Mouse (Mus musculus): ENCODE measurements around the gene Sh3gl1. TPM values are rescaled to one million over a fixed set of nuclear protein-coding genes. Genes with fewer than 3 reads are reported as not detected.

Gene Sh3gl1
- polyA plus RNA-seq, 1 experiment: 248 TPM

- TF ChIP-seq POLR2A (IDR thresholded peaks at IDR 0.05; ENCODE audit: control insufficient read depth, extremely low read depth, insufficient read depth, low read length, poor library complexity) (no peak), CTCF (IDR thresholded peaks at IDR 0.05; ENCODE audit: borderline replicate concordance, control insufficient read depth, extremely low read depth, insufficient read depth, low read length, poor library complexity) (no peak)
- H3K4me1 ChIP-seq (replicated peaks; ENCODE audit: control insufficient read depth, insufficient read depth, low read length): peaks cover 16% of the 10 kb centered on the region
- DNase-seq: no peak
- no peaks in the 10 kb centered on the region for H3K36me3 ChIP-seq (ENCODE audit: control insufficient read depth, insufficient read depth, low read length)
- WGBS: 65% methylated on average over 13 of the region's 13 CpGs
- H3K4me3 ChIP-seq (ENCODE audit: control insufficient read depth, insufficient read depth, low read length): peak within 1 kb of the TSS; percentile 1; the same call in 1 of the 2 replicates
- H3K27me3 ChIP-seq (ENCODE audit: control insufficient read depth, insufficient read depth, low read length): no peaks in the 10 kb centered on the region
- no peak within 1 kb of the TSS for H3K27ac ChIP-seq (ENCODE audit: control insufficient read depth, insufficient read depth, low read length)
These were observed 30.9 kb downstream of the Sh3gl1 start, which contains the start of the genes Stap2 and Mpnd for GRCm38 (mm10) chr17:56005415-56006061. TSS of gene Stap2 (minus strand) at chr17:56005584. TSS of gene Mpnd (plus strand) at chr17:56005711.

DNA sequence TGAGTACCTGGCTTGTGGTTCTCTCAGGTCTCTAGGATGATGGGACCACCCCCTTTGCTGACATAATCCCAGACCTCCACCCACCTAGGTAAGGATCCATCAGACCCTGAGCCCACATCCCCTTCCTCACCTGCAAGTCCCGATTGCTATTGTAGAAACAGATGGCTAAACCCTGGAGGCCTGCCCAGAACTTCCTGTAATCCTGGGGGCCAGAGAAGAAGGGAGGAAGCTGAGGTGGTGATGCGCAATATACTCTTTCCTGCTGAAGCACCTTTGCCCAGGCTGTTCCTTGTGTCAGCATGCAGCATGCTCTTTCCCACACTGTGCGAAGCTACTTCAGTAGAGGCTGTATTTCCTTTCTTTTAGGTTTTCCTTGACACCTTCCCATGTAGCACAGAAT lies 33.4 kb downstream of the Sh3gl1 start:
- 39% methylated on average over 3 of the region's 3 CpGs for WGBS
- DNase-seq: no peak
- H3K4me3 ChIP-seq (ENCODE audit: control insufficient read depth, insufficient read depth, low read length): no peak overlapping the region

DNA sequence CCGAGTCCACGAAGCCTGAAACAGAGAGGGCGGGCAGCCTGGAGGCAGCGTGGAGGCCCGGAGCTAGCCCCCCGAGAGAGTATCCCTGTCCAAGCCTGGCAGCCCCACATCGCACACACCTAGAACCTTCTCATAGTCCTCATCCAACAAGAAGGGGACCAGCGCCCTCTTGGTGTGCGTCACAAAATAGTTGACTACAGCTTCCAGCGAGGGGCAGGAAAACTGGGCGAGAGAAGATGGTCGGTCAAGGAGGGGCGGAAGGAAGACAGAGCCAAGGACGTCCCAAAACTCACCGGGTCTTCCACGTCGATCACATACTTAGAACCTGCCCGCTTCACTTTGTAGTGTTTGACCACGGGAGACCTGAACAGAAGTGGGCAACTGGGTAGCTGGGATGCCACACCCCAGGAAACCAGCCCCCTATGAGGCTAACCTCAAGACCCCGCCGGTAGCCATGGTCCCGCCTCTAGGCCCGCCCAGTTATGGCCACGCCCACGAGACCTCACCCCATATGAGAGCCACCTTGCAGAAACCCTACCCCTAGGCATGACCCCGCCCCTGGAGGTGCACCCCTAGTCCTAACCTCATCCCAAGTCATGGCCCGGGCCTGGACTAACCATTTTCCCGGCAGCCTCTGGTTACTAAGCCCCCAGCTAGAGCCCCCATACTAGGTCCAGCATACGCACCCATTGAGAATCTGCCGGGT lies 36.5 kb downstream of the Sh3gl1 start:
- no peak overlapping the region for H3K4me3 ChIP-seq (ENCODE audit: control insufficient read depth, insufficient read depth, low read length)
- WGBS: 41% methylated on average over 30 of the region's 30 CpGs

More for the DNA sequence above, 33.4 kb downstream of the Sh3gl1 start:
- Histone ChIP-seq H3K4me1 (replicated peaks; ENCODE audit: control insufficient read depth, insufficient read depth, low read length) (0 out of 2 replicates have a peak, but pooled peaks cover 2% of the 10 kb centered on the region), H3K27ac (ENCODE audit: control insufficient read depth, insufficient read depth, low read length) (no peak overlapping the region), H3K27me3 (ENCODE audit: control insufficient read depth, insufficient read depth, low read length) (no peaks in the 10 kb centered on the region), H3K36me3 (ENCODE audit: control insufficient read depth, insufficient read depth, low read length) (no peaks in the 10 kb centered on the region)
- TF ChIP-seq POLR2A (IDR thresholded peaks at IDR 0.05; ENCODE audit: control insufficient read depth, extremely low read depth, insufficient read depth, low read length, poor library complexity): no peak
- no peak for TF ChIP-seq CTCF (IDR thresholded peaks at IDR 0.05; ENCODE audit: borderline replicate concordance, control insufficient read depth, extremely low read depth, insufficient read depth, low read length, poor library complexity)

GRCm38 (mm10) chr17:55996007-55996406 lies 40.4 kb downstream of the Sh3gl1 start:
- H3K27ac ChIP-seq (ENCODE audit: control insufficient read depth, insufficient read depth, low read length): no peak overlapping the region
- DNase-seq: no peak
- no peak overlapping the region for H3K4me3 ChIP-seq (ENCODE audit: control insufficient read depth, insufficient read depth, low read length)
- no peaks in the 10 kb centered on the region for H3K27me3 ChIP-seq (ENCODE audit: control insufficient read depth, insufficient read depth, low read length)
- TF ChIP-seq POLR2A (IDR thresholded peaks at IDR 0.05; ENCODE audit: control insufficient read depth, extremely low read depth, insufficient read depth, low read length, poor library complexity): no peak
- TF ChIP-seq CTCF (IDR thresholded peaks at IDR 0.05; ENCODE audit: borderline replicate concordance, control insufficient read depth, extremely low read depth, insufficient read depth, low read length, poor library complexity): no peak
- 94% methylated on average over 15 of the region's 15 CpGs for WGBS
- no peaks in the 10 kb centered on the region for H3K4me1 ChIP-seq (replicated peaks; ENCODE audit: control insufficient read depth, insufficient read depth, low read length)
- no peaks in the 10 kb centered on the region for H3K36me3 ChIP-seq (ENCODE audit: control insufficient read depth, insufficient read depth, low read length)

More for the DNA sequence above, 36.5 kb downstream of the Sh3gl1 start:
- no peak overlapping the region for H3K27ac ChIP-seq (ENCODE audit: control insufficient read depth, insufficient read depth, low read length)
- TF ChIP-seq POLR2A (IDR thresholded peaks at IDR 0.05; ENCODE audit: control insufficient read depth, extremely low read depth, insufficient read depth, low read length, poor library complexity): no peak
- TF ChIP-seq CTCF (IDR thresholded peaks at IDR 0.05; ENCODE audit: borderline replicate concordance, control insufficient read depth, extremely low read depth, insufficient read depth, low read length, poor library complexity): 0 out of 2 replicates have a peak, but pooled peaks have one; percentile 12
- no peaks in the 10 kb centered on the region for H3K27me3 ChIP-seq (ENCODE audit: control insufficient read depth, insufficient read depth, low read length)
- no peaks in the 10 kb centered on the region for H3K4me1 ChIP-seq (replicated peaks; ENCODE audit: control insufficient read depth, insufficient read depth, low read length)
- H3K36me3 ChIP-seq (ENCODE audit: control insufficient read depth, insufficient read depth, low read length): no peaks in the 10 kb centered on the region
- DNase-seq: no peak

- Histone ChIP-seq H3K36me3 (ENCODE audit: control insufficient read depth, insufficient read depth, low read length) (no peaks in the 10 kb centered on the region), H3K27me3 (ENCODE audit: control insufficient read depth, insufficient read depth, low read length) (no peaks in the 10 kb centered on the region; the same call in 1 of the 2 replicates), H3K27ac (ENCODE audit: control insufficient read depth, insufficient read depth, low read length) (no peak overlapping the region), H3K4me1 (replicated peaks; ENCODE audit: control insufficient read depth, insufficient read depth, low read length) (peaks cover 18% of the 10 kb centered on the region; the same call in 1 of the 2 replicates), H3K4me3 (ENCODE audit: control insufficient read depth, insufficient read depth, low read length) (no peak overlapping the region)
- 90% methylated on average over 8 of the region's 8 CpGs for WGBS
- no peak for DNase-seq
- no peak for TF ChIP-seq CTCF (IDR thresholded peaks at IDR 0.05; ENCODE audit: borderline replicate concordance, control insufficient read depth, extremely low read depth, insufficient read depth, low read length, poor library complexity)
These were observed 46.0 kb downstream of the Sh3gl1 start for GRCm38 (mm10) chr17:55990278-55990898.

All from thymus, adult 2 months (tissue).